Mouse (Mus musculus) mature B cell (primary cell): ENCODE data around the gene Cyp2d26.

Experiments
- in situ Hi-C: fragments of 300-500 bp; cut with MboI; formaldehyde crosslinking; loops from 2 replicates; pipeline ENCODE4 v1.14.3; 2019

Gene Cyp2d26

DNA sequence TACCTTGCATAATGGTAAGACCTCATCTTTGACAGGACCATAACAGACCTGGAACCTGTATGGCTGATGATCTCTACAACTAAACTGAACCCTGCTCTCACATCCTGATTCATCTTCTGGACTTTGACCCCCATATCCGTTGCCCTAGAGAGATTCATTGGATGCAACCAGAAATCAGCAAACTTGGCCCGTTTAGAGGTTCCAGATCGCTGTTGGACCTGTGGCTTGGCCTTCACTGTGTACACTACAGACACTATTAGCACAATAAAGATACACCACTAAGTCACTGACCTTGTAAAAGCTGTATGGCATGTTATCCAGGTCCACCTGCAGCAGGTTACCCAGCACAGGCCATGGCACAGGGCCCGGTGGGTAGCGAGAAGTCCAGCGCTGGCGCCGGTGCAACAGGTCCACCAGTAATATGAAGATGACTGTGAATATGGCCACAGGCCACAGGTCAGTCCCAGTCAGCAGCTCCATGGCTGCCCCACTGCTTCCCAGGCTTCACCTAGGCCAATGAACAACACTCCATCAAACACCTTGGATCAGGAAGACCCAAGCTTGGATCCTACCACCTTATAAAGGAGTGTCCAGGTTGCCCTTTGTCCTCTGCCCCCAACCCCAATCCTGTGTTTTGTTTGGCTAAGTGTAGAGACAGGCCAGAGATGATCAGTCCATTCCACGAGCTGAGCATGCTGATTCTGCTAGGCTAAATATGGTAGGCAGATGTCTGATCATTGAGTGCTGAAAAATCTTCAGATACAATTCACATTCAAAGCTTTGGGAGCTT is 30.3 kb downstream of the Cyp2d26 start, which contains the start of gene Cyp2d40:
Gene Cyp2d40 (minus strand): TSS at position 553 of the 790 bp plus-strand sequence.
- in situ Hi-C loops: no loop called here

DNA sequence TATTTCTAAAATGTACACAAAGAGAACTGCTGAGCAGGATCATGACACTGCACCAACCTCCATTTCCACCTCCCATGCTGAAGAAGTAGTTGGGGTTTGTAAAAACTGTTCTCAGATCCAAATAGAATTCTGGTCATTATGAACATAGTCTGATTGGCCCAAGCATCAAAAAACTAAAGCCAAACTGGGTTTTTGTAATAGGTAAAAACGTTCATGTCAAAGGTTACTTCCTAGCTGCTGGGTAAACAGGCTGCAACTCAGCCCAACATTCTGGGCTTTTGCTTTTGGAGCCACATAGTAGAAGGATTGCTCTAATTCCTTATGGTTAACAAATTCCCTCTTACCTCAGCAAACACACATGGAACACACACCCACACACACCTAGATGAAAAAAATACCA is 46.0 kb downstream of the Cyp2d26 start:
- in situ Hi-C loops: no loop called here

DNA sequence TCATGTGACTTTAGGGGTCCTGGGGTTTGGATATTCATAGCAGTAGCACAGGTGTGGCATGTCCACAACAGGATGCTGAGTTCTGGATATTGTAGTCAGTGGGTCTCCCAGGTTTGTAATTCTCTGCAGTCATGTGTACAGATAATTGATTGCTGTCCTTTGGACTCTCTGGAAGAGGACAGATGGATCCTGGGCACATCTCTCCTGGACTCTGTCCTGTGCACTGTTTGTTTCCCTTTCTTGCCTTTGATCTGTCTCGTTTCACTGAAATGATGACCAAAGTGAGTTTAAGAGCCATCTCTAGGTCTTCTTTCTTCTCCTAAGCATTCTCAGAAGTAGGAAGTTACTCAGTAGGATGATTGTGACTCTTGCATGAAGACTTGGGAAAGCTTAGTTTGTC is 46.6 kb downstream of the Cyp2d26 start:
- in situ Hi-C loops: no loop called here
